Mouse (Mus musculus) adrenal gland, postnatal 4 days (tissue): ENCODE results near the gene Snx10. TPM values are rescaled to one million over a fixed set of nuclear protein-coding genes. Genes with fewer than 3 reads are reported as not detected.
"Not testable (repeated sequence)": the region's sequence is repeated elsewhere in the genome, so short reads cannot be mapped to it uniquely, and the experiment has no call there.

Experiments
- DNase-seq, 2 experiments: peaks; one replicate each; pipeline ENCODE4 v3.0.0; 2021 to 2022; ENCODE audit warnings: low spot score in 2 of 2, mixed read lengths in 2 of 2
- long read RNA-seq, 2 experiments: library from polyadenylated mRNA; stranded (forward); transcript quantifications; one replicate each; pipeline ENCODE4 v2.0.0; 2021
- total RNA-seq, 2 experiments: library from RNA; stranded (reverse); gene quantifications; 2 replicates each; pipeline ENCODE4 v1.2.3; 2021

Snx10 gene
- 10 to 100 TPM; 14.5 TPM for total RNA-seq
- long read RNA-seq, experiment 1, transcript Snx10-201 (7 exons, 2,480 nt) = major isoform, 6 of 11 reads
- long read RNA-seq, experiment 1, partial matches to known transcripts = 0 of 11 reads
- long read RNA-seq, experiment 1, other reads (novel, unspliced or antisense) = 3 of 11 reads
- long read RNA-seq, experiment 2, transcript Snx10-201 (7 exons, 2,480 nt) = major isoform, 23 of 30 reads
- long read RNA-seq, experiment 2, partial matches to known transcripts = 0 of 30 reads
- long read RNA-seq, experiment 2, other reads (novel, unspliced or antisense) = 5 of 30 reads

DNA sequence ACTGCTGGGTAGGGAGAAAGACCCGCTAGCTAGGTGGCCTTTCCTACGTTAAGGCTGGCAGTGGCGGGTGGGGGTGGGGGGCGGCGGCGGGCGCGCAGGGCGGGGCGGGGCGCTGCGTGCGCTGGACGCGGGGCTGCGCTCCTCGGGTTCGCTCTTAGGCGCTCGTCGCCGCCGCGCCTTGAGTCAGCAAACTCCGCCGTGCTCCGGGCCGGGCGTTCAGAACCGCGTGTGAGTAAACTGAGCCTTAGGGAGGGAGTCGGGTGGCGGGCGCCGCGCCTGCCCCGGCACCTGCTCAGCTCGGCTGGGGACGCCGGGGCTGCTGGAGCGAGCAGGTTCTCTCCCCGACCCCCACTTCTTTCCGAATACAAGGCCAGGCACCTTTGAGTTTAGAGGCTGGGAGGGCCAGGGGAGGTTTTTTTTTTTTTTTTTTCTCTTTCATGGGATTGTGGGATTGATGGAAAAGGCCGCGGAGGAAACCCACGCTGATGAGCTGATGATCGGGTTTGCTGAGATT lies at the start of gene Snx10:
Gene Snx10, plus strand, starts transcription at position 95 of the 514 bp plus-strand sequence.
- DNase-seq = peak in 1 of 2 experiments; percentile 8

DNA sequence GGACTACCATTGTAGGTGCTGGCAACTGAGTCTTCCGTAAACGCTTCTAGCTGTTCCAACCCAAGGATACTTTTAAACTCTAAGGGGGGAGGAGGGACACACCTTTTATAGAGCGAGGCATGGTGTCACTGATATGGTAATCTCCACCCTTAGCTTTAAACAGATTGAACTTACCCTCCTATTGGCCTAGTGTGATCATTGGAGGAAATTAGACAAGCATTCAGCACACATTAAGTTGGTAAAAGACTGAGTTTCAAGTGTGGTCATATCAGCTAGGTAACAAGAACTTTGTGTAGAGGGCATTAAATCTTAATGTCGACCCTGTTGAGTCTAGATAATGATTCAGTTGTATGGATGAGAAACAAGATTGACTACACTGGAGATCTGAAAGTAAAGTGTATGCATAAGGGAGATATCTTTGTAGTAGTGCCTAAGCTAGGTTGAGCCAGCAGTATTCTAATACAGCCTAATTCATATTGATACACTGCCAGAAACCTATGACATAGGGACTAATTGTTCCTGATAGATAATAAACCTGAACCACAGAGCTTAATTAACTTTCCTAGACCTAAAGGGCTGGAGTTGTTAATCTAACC lies 44.5 kb upstream of the Snx10 start:
- no peak for DNase-seq

DNA sequence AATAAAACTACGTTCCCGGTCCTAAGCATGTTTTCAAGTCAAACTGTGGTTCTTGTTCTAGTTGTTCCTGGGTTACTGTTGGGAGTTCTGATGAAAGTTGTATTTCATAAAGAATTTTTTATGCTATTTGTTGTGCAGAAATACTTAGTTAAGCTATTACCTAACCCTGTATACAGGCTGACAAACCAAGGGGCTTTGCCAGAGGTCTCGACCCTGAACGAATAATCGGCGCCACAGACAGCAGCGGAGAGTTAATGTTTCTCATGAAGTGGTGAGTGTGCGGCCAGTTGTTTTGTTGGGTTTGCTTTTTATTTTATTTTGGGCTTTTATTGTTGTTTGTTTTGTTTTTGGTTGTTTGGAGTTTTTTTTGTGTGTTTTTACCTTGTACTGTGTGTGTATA lies 42.2 kb upstream of the Snx10 start:
- no peak for DNase-seq

DNA sequence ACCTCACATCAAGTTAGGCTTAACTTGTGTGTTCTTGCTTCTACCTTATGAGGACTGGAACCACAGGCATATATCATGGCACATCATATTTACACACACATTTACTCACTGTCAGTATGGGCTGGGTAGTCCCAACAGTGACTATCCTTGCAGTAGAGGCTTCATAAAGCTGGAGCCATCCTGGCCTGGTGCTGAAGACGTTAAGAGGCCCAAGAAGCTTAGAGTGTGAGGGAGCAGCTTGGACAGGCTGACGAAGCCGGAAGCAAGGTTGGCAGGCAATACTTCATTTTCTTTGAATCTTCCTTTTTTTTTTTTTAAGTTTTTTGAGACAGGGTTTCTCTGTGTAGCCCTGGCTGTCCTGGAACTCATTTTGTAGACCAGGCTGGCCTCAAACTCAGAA lies 39.8 kb upstream of the Snx10 start:
- DNase-seq = no peak

DNA sequence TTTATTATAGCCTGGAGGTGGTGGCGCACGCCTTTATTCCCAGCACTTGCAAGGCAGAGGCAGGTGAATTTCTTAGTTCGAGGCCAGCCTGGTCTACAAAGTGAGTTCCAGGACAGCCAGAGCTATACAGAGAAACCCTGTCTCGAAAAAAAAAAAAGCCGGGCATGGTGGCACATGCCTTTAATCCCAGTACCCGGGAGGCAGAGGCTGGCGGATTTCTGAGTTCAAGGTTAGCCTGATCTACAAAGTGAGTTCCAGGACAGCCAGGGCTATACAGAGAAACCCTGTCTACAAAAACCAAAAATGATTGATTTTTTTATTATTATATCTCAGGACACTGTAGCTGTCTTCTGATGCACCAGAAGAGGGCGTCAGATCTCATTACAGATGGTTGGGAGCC lies 39.1 kb upstream of the Snx10 start:
- not testable (repeated sequence) for DNase-seq

DNA sequence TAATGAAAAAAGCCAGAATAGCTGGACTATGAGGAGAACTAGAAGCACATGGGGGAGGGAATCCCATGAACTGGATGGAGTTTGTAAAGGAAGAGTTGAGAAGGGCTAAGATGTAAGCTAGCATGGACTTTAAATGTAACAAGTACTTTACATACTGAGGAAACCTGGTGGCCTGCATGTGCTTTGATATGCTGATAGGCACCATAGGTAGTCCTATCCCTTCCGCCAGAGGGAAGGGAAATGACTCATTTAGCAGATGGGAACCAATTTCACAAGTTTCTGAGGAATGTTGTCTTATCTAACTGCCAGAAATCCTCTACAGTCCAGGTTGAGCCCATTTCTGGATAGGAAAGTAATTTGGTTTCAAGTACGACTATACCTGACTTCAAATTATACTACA lies 38.1 kb upstream of the Snx10 start:
- DNase-seq = no peak

DNA sequence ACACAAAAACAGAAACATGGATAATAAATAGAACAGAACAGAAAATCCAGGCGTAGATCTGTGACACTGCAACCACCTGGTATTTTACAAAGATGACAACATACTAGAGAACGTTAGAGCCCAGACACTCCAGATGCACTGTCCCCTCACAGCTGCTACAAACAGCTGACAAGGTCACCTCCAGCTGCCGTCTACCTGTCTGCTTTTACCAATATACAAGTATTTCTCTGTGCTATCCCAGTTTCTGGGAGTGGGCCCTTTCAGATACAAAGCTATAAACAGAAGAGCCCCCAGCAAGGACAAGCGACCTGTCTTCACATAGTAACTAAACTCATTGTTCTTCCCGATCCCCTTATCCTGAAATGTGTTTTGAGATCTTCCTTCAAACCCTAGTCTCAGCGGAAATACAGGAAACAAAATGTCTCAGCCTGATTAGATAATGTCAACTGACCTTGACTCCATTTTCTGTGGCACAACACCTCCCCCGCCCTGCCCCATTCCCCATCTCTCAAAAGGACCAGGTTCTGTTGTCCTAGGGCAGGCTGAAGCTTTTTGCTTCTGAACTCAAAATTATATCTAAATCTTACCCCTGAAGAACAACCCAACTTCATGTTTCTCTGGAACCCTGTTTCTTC lies 37.5 kb upstream of the Snx10 start:
- no peak for DNase-seq

DNA sequence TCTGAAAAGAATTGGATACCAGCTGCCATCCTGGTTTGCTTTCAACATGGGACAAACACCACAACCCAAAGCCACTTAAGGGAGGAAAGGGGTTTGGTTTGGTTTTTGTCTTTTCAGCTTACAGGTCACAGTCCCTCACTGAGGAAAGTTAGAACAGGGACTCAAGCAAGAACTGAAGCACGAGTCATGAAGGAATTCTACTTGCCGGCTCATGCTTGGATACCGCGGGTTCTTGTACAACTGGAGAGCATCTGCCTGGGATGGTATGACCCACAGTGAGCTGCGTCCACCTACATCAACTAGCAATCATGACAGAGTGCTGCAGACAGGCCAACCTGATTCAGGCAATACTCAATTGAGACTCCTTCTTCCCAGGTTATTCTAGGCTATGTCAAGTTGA lies 37.0 kb upstream of the Snx10 start:
- no peak for DNase-seq

DNA sequence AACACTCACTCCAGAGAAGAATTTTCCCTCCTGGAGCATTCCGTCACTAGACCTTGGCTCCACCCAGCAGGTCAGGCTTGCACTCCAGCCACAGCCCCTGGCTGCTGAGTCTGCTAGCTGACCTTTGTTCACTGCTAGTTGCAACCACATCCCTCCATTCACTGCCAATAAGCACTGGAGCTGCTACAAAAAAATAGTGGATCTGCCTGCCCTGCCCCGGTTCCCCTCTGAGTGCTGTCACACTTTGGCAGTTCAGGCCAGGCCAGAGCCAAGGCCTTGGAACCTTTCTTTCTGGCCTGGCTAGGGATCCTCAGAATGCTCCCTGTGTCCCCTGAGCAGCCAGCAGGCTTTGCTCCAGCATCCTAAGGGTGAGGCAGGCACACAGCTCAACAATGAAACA lies 33.9 kb upstream of the Snx10 start:
- no peak for DNase-seq

DNA sequence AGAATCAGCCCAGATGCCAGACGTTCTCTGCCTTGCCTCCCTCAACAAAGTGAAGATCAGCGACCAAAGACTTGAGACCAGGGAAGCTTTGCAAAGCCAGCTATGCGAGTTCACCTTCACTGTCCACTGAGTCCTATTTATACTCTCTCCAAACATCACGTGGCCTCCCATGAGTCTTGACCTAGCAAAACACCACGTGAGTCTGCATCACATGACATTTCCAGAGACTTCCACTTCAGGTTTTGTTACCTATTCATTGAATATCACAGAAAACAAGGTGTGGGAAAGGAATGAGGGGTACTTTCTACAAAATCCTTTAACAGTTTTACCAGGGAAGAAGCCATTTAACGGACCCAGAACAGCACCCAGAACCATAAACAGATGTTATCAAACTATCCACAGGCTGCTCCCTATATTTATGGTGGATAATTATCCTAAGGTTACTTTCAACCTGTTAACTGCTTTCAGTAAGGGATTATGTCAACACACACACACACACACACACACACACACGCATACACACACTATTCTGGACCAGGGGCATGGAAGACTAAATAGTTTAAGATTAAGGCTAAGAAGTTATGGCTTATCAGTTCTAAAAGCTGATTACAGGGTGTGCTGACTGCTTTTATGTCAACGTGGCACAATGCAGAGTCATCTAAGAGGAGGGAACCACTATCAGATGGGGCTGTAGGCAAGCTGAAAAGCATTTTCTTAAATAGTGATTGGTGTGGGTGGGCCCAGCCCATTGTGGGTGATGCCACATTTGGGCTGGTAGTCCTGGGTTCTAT lies 26.2 kb upstream of the Snx10 start:
- DNase-seq = no peak

DNA sequence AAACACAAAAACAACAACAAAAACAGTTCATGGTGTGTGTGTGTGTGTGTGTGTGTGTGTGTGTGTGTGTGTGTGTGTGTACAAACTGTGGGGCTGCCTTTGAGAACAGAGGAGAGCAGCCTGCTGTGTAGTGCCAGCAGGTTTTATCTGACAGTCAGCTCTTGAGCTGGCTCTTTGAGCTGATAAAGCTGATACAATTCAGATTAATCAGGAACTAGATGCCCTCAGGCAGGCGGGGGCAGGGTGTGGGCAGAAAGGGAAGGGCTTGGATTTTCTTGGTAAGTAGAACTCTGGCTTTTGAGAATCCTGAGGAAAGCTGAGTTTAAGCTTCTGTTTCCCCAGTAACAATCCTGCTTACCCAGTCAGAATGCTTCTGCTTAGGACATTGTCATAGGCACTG lies 18.0 kb upstream of the Snx10 start:
- DNase-seq = no peak

DNA sequence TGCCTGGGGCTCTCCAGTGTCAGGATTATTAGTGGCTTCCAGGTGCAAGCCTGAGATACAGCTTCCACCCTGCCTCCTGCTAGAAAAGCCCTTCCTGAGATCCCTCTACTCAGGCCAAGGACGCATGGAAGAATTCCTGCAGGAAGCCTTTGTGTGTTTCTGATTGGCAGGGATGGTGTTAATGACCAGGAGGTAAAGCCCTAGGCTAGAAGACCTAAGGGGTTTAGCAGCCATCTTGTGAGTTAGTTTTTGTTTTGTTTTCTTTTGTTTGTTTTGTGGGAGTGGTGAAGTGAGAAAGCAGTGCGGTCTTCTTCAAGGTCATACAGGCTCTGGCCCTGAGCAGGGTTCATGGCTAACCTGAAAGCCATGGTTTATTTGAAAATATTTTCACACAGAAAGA lies 16.1 kb upstream of the Snx10 start:
- DNase-seq = no peak

DNA sequence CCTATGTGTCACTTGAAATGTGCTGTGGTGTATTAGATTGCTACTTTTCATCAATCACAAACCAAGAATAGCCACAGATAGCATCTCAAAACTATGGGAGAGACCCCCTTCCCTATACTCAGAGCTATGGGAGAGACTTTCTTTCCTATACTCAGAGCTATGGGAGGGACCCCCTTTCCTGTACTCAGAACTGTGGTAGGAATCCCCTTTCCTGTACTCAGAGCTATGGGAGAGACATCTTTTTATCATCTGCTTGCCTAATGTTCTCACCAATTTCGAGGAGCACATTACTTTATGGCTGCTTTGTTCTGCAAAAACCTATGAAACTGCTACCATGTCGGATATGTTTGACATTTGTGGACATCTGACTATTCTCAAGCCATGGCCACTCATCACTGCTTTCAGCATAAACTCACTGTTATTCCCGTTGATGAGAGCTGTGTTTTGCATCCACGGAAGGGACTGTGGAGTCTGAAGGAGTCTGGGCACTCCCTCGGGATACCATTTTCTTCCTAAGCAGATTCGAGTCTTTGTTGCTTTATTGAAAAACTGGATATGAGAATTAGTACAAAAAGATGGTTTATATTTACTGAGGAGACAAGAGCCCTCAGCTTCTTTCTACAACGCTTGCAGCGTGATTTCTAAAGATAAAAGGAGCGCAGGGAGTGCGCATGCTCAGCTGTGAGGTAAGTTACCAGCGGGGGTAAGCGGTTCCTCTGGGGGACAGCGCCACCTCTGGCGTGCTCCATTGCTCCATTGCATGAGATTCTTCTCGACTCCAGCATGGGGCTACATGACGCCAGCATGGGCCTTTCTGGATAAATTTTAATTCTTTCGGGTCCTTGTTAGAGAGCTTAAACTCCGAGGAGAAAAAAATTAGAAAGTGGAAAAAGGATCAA lies 14.7 kb upstream of the Snx10 start:
- peak; percentile 23 to 40 for DNase-seq

DNA sequence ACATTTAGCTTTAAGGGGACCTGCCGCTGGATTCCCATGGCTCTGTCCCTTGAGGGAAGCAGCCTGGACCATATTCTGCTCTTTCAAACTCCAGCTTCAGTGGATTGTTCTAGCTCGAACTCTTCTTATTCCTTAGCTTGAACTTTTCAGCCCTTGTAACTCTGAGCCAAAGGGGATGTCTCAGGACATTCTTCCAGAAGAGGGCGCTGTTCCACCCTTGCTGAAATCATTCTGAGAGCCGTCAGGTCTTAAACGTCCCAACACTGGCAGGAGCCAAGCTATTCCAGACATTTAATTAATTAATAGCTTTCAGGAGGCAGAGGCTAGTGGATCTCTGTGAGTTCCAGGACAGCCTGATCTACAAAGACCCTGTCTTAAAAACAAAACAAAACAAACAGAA lies 13.6 kb upstream of the Snx10 start:
- DNase-seq = peak; percentile 7 to 27

DNA sequence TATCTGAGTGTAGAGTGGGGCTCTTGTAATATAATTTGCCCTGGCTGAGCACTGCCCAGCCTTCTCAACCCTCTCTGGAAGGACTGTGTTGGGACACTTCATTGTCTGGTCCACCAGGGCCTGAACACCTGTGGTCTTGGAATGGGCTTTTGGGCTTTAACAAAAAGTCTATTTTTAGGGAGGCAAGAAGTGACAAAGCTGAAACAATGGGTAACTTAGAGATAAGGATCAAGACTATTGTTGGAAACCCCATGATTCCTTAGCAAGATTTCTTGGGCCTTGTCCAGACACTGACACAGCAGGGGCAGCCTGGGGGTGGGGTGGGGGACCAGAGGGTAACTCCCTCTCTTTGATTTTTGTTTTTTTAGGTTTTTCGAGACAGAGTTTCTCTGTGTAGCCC lies 12.8 kb upstream of the Snx10 start:
- no peak for DNase-seq

DNA sequence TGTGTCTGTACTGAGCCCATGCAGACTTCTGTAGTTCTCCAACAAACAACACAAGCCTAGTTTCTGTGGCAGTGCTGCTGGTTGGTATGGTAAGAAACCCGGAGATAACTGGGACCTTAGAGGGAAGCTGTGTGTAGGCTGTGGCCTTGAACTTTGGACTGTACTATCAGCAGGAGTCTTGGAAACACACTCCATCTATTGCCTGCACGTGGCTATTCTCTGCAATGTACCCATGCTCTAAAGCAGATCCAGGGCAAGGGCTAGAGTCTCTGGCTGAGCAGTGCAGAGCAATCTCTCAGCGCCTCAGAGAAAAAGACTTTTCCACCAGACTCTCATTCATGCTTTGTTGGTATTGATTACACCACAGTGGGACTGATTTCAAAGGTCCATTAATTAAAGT lies 10.0 kb upstream of the Snx10 start:
- DNase-seq = no peak

DNA sequence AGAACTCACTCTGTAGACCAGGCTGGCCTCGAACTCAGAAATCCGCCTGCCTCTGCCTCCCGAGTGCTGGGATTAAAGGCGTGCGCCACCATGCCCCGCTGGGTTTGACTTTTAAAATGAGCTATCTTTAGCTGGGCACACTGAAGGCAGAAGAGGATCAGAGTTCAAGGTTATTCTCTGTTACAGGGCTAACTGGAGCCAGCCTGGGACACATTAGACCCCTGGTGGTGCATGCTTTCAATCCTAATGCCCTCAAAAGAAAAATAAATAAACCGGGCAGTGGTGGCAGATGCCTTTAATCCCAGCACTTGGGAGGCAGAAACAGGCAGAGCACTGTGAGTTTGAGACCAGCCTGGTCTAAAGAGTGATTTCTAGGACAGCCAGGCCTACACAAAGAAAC lies 8.8 kb upstream of the Snx10 start:
- DNase-seq = no peak

DNA sequence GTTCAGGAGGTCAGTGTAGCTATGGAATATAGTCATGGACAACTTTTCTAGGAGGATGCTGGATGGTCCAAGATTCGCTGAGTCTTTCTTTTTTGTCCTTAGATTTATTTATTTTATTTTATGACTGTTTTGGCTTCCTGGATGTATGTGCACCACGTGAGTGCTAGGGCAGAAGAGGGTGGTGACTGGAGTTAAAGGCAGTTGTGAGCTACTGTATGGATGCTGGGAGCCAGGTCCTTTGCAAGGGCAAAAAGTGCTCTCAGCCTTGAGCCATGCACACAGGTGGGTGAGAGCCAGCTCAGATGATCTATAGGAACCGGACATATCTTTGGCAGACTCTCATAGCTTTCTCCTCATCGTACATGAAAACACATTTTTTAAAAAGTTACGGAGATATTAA lies 391 bp upstream of the Snx10 start:
- DNase-seq = no peak

DNA sequence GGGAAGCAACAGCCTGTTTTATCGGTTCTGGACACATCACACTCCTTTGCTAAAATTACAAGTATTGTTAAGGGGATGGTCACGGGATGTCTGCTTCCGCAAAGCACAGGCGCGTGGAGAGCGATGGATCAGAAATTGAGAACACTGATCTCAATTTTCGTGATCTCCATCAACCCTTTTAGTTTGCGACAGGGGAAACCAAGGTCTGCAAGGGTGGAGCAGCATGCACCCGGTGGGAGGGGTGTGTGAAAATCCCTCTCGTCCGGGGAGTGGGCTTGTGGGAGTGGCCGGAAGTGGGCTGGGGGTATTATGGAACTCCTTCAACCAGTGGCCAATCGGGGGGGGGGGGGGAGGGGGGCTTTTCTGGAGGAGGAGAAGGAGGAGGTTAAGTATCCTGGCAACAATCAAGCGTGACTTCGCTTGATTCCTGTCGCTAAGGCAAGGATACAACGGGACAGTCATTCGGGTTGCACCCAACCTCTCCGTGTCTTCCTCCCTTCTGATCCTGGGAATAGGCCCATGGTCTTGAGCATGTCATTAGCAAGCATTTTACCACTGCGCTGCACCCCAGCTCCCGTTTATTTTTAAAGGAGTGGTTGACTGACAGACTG lies 725 bp downstream of the Snx10 start:
- DNase-seq = no peak

DNA sequence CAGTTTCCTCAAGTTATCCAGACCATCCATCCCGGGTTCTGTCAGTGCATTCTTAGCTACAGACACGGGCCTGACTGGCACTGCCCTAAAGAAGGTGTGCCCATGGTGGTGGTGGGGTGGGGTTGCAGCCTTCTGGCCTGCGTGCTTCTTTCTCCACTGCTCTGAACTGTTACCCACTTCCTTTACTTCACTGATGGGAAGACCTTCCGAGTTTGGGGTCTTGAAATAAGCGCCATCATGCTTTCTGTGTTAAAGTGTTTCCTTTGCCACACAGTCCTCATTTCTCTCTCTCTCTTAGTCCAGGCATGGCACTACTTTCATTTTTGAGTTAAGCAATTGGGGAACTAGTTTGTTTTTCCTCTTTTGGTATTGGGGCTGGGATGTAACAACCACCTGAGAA lies 1.3 kb downstream of the Snx10 start:
- DNase-seq = no peak
